Mouse (Mus musculus) thymus, postnatal 0 days (tissue): ENCODE measurements around the gene Lao1. TPM values are rescaled to one million over a fixed set of nuclear protein-coding genes. Genes with fewer than 3 reads are reported as not detected.
"Not testable (repeated sequence)": the region's sequence is repeated elsewhere in the genome, so short reads cannot be mapped to it uniquely, and the experiment has no call there.

ENCODE experiments used
- DNase-seq: peaks from one replicate; pipeline ENCODE4 v3.0.0-alpha.2; 2015; ENCODE audit warnings: low spot score
- polyA plus RNA-seq: library from polyadenylated mRNA; unstranded; fragments of >200 nt; fragmentation: Nextera tagmentation; extraction: Ambion mirVana; gene quantifications from 2 replicates; pipeline ENCODE4 v1.2.1, GENCODE M21; 2015

The Lao1 gene
- 0.05 and 0.10 TPM in 2 replicates for polyA plus RNA-seq

GRCm38 (mm10) chr4:118961141-118961628, at the start of gene Lao1:
Gene Lao1, plus strand, starts transcription at chr4:118961578.
- no peak for DNase-seq

GRCm38 (mm10) chr4:118917365-118917764, 44.0 kb upstream of the Lao1 start, which contains the start of gene Olfr1329:
Gene Olfr1329, minus strand, starts transcription at chr4:118917465.
- DNase-seq: not testable (repeated sequence)

DNA sequence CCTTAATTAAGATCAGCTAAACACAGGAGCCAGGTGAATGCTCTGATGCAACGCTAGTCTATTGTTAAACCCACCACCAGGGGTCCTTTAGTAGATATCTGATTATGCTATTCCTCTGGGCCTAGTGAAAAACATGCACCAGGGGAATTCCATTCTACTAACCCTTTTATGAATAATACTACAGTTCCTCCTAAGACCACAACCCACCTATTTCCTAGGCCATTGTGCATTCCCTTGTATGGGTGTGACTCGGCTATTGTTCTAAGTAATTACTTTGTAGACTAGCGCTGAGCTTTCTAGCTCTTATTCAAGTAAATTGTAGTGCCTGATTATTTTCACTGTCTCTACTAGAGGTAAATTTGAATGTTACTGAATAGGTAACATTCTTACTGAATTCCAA, 30.1 kb upstream of the Lao1 start:
- DNase-seq: not testable (repeated sequence)

DNA sequence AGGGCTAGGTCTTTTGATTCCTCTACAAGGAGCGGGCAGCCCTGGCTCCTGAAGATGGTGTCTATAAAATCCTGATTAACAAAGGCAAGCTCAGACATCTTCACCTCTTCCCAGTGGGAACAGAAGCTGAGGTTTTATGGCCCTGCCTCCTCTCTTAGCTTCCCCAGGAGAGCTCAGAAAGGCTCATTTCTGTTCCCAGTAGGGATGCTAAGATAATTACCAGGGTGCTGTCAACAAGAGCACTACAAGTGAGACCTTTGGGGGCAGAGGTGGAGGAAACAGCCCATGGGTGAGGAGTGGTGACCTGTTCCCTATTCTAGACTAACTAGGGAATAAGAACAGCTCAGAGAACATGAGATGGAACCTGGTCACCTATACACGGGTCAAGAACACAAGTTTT, 22.9 kb upstream of the Lao1 start, which contains the start of gene Olfr1328:
Gene Olfr1328, minus strand, starts transcription at position 101 of the 400 bp plus-strand sequence.
- DNase-seq: no peak

DNA sequence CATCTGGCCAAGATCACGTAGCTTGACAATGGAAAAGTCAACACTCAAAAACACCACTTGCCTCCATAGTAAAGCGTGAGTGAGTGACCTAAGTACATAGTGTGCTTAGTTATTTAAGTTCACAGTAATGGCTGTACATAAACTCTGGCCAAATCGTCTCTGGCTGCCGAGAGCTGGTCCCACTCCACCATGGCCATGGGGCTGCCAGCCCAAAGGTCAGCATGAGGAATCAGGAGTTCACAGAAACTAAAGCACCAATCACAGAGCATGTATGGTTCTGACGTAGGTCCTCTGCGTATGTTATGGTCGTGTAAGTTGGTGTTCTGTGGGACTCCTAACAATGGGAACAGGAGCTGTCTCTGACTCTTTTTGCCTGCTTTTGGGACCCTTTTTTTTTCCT, 2.6 kb upstream of the Lao1 start:
- DNase-seq: no peak

DNA sequence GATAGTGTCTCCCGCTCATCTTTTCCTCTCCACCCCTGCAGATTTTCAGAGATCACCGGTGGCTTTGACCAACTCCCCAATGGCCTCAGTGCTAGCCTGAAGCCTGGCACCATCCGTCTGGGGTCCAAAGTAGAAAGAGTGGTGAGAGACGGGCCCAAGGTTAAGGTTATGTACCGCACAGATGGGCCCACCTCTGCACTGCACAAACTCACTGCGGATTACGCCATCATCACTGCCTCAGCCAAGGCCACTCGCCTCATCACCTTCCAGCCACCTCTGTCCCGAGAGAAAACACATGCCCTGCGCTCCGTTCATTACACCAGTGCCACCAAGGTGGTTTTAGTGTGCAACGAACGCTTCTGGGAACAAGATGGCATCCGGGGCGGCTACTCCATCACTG, 6.3 kb downstream of the Lao1 start:
- DNase-seq: no peak

DNA sequence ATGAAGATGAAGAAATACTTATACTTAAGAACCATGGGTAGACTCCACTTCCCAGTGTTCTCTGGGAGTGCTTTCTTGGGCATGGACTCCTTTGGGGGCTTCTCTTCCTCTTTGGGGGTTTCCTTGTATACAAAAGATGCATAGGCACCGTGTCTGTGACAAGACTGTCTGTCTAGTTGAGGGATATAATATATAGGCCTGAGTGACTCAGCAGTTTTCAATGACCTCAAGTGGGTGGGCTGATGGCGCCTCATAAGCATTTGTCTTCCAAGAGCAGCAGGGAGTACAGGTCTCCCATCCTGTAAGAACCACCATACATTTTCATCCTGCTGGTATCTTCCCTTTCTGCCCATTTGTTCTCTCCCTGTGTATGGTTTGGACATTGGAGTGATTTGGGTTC, 11.9 kb downstream of the Lao1 start:
- no peak for DNase-seq

GRCm38 (mm10) chr4:118985291-118985690, 23.9 kb downstream of the Lao1 start:
- DNase-seq: no peak

DNA sequence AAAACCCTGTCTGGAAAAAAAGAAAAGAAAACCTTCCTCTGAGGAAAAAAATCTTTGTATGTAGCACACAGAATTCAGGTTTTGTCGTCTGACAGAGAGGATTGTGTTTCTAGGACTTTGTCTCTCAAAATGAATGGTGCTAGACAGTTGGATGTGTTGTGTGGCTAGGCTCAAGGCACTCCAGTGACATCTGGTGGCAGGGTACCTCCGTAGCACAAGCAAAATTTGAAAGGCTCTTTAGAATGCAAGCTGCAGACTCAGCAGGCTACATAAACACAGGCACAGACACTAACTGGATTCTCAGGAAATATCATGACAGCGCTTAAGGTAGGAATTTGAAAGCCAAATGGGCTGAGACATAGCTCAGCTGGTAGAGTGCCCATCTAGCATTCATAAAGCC, 27.2 kb downstream of the Lao1 start:
- DNase-seq: peak; percentile 6

- no peak for DNase-seq
These were observed 28.0 kb downstream of the Lao1 start for GRCm38 (mm10) chr4:118989331-118989730.

GRCm38 (mm10) chr4:118991797-118992196, 30.4 kb downstream of the Lao1 start:
- peak; percentile 12 for DNase-seq

- DNase-seq: no peak
These were observed 35.8 kb downstream of the Lao1 start for GRCm38 (mm10) chr4:118997127-118997542.

DNA sequence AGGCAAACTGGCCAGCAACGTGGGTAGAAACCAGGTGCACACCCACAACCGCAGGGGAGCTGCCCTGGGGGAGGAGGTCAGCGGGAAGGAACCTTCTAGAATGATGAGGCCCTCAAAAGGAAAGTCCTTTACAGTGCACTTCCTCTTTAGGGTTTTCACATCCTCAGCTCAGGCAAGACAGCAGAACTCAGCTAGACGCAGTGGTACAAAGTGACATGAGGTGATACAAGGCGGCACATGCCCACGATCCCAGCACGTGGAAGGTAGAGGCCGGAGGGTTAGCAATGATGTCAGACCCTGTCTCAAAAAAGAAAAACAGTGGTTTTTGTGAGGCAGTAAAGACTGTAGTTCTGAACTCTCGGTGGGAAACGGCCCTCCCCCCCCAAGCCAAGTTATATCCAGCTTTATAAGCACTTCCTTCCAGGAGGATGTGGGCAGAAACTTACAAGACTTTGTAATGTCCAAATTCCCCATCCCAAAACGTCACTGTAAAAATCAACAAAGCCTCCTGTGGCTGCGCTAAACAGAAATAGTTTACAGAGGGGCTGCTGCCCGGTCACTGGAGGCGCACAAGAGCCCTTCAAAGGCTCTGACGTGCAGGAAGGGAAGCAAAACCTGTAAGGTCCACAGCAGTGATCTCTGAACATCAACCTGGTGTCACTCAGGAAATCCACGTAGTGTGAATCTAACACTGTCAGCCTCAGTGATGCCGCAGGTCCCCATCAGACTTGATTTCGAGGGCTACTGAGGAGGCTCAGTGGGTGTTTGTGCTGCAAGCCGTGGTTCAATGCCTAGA, 38.5 kb downstream of the Lao1 start:
- DNase-seq: no peak

- no peak for DNase-seq
These were observed 40.3 kb downstream of the Lao1 start for GRCm38 (mm10) chr4:119001696-119002095.

- no peak for DNase-seq
These were observed 41.1 kb downstream of the Lao1 start for GRCm38 (mm10) chr4:119002512-119002911.

GRCm38 (mm10) chr4:119004178-119004577, 42.8 kb downstream of the Lao1 start:
- no peak for DNase-seq

GRCm38 (mm10) chr4:119004613-119005339, 43.4 kb downstream of the Lao1 start:
- DNase-seq: peak; percentile 70

- DNase-seq: no peak
These were observed 46.2 kb downstream of the Lao1 start for GRCm38 (mm10) chr4:119007602-119008001.

- no peak for DNase-seq
These were observed 47.1 kb downstream of the Lao1 start for GRCm38 (mm10) chr4:119008476-119008875.

- DNase-seq: no peak
These were observed 48.4 kb downstream of the Lao1 start for GRCm38 (mm10) chr4:119009814-119010213.

- no peak for DNase-seq
These were observed 49.8 kb downstream of the Lao1 start for GRCm38 (mm10) chr4:119011050-119011680.

- no peak for DNase-seq
These were observed 51.7 kb downstream of the Lao1 start for GRCm38 (mm10) chr4:119013031-119013430.
